Mouse (Mus musculus) gastrocnemius, postnatal 10 days (tissue): Measurements from ENCODE around the gene Zfp827. TPM values are rescaled to one million over a fixed set of nuclear protein-coding genes. Genes with fewer than 3 reads are reported as not detected.
A peak's percentile ranks its signal among the peaks of the same experiment; 100 is the strongest.

Experiments
- DNase-seq: peaks from one replicate; pipeline ENCODE4 v3.0.0; 2021; ENCODE audit warnings: mixed read lengths
- long read RNA-seq, 2 experiments: library from polyadenylated mRNA; stranded (forward); transcript quantifications; one replicate each; pipeline ENCODE4 v2.0.0; 2021
- total RNA-seq, 2 experiments: library from RNA; stranded (reverse); gene quantifications; 2 replicates each; pipeline ENCODE4 v1.2.3; 2021

Gene Zfp827
- 10 to 100 TPM; 10.2 to 14.8 TPM for total RNA-seq
- long read RNA-seq, experiment 1, partial matches to known transcripts = 0 of 4 reads
- long read RNA-seq, experiment 1, other reads (novel, unspliced or antisense) = 4 of 4 reads
- long read RNA-seq, experiment 2, partial matches to known transcripts = 1 of 7 reads
- long read RNA-seq, experiment 2, other reads (novel, unspliced or antisense) = 6 of 7 reads

DNA sequence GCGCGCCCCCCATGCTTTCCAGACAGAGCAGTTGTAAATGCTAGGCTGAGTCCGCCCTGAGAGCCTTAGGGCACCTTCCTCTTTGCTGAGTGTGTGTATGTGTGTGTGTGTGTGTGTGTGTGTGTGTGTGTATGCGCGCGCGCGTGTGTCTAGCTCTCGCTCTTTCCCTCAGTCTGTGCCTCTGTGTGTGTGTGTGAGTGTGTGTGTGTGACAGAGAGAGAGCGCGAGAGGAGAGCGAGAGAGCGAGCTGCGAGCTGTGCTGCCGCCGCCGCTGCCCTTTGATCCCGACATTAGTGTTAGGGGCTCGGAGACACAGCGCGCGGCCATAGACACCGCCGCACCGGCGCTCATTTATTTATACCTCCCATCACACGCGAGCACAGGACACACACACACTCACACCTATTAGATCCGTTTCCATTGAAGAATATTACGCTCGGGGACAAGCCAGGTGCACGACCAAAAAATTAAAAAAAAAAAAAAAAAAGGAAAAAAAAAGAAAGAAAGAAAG is at the start of gene Zfp827:
TSS of gene Zfp827 (plus strand) at position 461 of the 511 bp plus-strand sequence.
- peak; percentile 70 for DNase-seq

DNA sequence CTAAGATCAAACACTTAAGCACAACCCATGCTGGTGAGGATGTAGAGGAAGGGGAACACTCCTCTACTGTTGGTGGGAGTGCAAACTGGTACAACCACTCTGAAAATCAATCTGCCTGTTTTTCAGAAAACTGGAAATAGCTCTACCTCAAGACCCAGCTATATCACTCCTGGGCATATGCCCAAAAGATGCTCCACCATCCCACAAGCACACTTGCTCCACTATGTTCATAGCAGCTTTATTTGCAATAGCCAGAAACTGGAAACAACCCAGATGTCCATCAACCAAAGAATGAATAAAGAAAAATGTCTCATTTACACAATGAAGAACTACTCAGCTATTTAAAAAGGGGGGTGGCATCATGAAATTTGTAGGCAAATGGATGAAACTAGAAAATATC is 23.9 kb upstream of the Zfp827 start:
- DNase-seq = no peak

DNA sequence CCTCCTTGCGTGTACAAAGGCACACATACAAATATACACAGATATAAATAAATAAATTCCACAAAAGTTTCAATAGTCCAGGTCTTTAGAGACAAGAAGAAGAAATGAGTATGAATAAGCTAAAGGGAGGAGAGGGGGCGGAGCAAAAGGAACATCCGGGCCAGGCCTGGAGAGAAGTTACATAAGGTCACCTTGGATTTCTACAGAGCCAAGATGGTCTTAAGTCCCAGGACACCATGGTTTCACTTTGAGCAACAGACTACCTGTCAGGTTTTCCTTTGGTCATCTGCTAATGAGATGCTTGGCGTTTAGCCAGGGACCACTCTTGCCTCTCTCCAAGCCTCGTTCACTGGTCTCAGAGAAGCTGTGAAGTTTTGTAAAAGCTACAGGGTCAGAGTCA is 13.2 kb upstream of the Zfp827 start:
- no peak for DNase-seq

DNA sequence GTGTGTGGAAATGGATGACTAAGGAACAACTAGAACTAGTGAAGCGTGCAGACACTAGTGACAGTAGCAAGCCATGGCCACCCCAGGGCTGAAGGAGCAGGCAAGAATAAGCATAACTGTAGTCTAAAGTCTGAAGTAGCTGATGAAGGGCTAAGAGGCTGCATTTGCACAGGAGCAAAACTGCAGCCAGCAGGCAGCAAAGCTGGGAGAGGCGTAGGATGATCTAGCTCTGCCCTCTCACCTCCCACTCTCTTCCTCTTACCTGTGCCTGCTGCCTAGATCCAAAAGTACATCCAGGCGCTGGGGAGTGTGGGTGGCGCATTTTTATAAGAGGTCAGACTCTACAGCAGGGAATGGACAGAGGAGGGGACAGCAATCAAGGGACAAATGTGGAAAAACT is 12.2 kb upstream of the Zfp827 start:
- DNase-seq = no peak

DNA sequence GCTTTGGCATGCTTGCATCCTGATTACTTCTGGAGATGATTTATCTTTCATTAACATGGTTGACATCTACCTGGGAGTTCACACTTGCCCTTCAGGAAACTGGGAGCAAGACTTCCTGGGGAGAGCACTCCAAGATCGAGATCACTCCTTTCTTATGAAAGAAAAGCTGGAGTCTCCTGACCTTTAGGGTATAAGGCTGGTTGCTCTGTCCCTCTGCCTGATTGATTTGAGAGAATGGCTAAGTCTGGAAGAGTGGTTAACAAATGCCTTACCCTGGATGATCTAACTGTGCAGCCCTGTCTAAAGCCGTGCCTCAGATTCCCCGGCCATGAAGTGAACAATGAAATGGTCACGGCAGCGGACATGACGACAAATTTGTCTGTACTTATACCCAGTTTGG is 11.7 kb upstream of the Zfp827 start:
- DNase-seq = no peak

DNA sequence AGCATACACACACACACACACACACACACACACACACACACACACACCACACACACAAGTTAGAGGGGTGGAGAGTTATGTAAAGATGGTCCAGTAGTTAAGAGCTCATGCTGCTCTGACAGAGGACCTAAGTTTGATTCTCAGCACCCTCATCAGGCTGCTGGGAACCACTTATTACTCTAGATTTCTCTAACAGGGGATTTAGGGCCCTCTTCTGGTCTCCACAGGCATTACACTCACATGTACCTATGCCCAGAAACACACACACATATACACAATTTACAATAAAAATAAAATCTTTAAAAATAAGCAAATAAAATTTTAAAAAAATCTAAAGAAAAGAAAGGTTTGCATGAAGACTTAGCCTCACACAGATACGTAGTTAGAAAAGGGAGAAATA is 4.3 kb upstream of the Zfp827 start:
- no peak for DNase-seq

DNA sequence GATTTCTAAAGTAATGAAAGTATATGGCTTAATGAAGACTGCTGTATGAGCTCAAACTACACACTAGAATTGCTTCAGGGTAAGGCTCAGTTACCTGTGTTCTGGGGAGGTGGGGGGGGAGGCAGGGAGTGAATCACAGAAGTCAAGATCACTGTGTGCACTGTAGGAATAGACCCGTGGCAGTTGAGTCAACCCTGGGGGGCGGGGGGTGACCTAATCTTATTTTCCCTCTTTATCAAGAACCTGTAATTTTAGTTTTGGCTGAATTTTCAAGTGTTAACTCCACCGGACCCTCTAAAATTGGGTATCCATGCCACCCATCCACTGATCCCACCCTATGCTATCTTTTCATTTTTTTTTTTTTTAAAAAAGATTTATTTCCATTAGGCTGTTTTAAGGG is 918 bp upstream of the Zfp827 start:
- no peak for DNase-seq

DNA sequence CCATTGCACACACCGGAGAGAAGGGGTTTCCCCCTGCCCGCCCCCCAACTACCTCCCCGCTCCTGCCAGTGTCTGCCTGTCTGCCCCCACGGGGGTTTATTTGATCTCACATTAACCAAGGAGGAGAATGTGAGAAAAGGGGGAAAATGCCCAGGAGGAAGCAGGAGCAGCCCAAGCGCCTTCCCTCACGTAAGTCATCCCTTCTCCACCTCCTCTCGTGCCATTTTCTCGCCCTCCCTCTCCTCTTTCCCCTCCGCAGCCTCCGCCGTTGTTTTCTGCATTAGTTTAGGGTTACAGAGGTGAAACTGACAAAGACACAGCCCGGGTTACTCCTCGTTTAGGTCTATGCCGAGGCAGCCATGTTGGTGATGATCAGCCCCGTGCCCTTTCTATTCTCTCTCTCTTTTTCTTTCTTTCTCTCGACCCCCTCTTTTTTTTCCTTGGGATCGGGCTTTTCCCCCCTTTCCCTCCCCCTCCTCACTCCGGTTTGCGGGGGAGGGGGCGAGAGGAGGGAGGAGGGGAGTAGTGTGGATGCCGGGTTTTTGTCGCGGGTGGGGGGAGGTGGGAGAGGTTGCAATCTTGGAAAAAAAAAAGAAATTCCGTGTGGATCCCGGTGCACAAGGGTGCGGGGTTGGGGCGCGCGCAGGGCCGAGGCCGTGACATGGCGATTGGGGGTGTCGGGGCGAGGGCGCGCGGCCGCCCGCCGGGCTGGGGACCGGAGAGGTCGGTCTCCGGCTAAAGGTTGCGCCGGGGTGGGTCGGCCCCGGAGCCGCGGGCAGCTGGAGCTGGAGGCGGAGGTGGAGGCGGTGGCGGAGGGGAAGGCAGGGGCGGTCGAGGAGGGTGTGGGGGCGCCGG is 531 bp downstream of the Zfp827 start:
- DNase-seq = peak; percentile 19

DNA sequence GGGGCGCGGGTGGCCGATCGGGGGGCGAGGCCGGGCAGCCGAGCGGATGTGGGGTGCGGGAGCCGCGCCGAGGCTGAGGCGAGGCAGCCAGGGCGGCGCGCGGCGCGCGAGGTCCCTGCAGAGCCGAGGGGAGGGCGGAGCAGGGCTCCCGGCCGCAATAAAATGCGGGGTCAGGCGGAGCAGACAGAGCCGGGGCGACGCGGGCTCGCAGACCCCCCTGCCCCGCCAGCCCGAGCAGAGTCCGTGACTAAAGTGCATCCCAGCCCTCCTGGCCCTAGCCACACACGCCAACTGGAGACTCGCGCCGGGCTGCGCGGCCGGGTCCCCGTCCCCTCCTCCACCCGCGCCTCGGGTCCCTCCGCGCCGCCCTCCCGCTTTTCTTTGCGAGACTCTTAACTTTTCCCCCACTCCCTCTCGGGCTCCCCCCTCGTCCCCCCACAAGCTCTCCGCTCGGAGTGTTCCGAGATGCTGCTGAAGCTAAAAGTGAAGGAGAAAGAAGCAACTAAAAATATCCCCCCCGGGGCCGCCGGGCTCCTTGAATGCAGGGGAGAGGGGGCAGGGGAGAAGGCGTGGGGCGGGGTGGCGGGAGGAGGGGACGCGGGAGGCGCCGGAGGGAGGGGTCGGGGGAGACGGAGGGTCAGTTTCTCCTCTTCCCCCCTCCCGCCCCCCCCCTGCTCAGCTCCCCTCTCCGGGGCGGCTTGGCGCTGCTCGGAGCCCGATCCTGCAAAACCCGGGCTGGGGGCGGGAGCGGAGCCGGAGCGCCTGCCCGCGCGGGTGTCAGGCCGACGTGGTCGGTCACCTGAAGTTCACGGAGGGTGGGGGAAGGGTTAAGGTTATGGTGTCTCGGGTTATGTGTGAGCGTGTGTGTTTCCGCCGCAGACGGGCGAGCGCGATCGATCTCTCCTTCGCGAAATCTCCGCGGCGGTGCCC is 1.4 kb downstream of the Zfp827 start:
- peak; percentile 78 for DNase-seq

DNA sequence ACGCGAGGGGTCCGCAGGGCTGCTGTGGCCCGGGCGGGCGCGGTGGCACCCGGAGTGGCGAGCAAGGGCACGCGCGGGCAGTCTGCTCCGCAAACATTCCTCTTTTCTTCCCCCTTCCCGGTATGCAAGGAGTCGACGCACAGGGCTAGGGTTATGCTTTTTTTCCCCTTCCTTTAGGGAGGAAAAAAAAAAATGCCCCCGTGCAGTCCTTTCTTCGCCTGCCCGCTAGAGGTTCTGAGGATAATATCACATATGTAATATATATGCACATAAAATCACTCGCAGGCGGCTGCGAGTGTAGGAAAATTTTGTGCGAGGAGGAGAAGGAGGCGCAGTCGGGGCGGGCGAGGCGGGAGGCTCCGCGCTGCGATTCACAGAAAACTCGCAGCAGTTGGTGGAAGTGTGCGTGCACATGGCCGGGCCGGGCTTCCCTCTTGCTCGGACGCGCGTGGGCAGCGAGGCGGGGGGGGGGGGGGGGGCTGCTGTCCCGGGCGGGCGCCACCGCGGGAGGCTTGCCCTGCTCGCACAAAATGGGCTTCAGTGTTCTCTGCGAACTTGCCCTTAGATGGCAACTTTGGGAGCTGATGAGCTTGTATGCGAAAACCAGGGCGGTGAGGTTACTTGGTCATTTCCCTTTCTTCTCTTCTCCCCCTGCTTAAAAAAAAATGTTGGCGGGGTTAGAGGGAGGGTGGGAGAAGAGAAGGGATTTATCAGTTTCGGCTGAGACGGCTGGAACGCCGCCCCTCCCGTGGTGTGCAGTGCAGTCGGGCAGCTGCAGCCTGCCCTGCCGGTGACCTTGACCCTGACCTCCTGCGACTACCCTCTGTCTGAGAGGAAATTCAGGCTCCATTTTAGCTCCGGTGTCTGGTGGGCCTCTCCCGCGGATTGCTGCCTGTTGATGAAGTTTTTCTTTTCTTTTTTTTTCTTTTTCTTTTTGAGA is 2.4 kb downstream of the Zfp827 start:
- DNase-seq = peak; percentile 52

DNA sequence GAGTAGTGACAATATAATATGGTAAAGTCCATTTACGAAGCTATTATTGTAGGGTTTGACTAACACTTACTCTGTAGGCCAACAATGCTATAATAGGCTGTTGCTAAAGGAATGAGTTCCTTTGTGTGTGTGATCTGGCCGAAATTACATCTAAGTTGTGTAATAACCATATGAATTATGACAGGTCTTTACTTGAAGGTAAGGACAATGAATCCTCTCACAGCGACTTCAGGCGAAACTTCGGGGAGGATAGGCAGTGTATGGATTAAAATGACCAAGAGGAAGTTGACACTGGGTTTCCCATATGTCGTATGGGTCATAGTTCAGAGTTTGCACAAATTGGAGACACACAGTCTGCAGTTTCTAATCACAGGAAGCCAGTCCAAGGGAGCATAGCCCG is 9.3 kb downstream of the Zfp827 start:
- no peak for DNase-seq

DNA sequence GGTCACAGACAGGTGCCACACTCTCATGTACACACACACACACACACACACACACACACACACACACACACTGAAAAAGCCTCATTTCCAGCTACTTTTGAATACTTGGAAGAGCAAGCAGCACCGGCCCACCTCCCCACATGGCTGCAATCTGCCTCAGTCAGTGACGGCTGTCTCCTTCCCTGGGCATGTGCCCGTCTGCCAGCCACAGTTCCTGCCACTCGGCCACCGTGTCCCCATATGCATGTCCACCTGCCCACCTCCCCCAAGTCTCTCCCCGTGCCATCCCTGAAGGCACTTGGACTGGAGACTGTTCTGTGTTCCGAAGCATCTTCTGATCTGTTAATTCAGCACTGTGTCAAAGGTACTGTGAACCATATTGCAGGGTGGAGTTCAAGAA is 9.8 kb downstream of the Zfp827 start:
- no peak for DNase-seq

DNA sequence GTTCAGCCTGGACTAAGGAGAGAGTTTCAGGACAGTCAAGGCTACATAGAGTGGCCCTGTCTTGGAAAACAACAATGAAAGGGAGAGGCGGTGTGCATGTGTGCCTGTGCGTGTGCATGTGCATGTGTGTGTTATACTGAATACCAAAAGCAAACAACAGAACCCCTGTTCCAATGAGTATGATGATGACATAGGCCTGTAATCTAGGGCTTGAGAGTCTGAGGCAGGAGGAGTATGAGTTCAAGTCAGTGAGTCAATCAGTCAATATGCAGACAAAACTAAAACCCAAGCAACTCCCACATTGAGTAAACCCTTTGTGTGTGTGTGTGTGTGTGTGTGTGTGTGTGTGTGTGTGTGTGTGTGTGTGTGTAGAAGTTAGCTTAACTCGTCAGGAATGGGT is 13.2 kb downstream of the Zfp827 start:
- no peak for DNase-seq

DNA sequence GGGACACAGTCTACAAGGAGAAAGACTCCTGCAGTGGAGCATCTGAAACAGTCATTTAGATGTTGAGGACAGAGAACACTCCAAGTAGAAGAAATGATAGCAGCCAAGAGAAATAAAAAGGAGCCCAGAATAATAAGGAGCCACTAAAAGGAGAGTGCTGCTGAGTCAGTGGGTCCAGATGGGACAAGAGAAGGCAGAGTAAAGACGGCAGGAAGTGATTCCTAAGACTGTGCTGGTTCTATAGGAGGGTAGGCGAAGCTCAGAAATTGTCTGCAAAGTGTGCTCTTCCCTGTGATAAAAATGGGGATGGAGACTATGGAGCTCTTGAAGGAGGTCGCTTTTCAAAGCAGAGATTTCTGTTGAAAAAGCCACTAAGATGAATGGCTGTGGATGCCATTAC is 14.0 kb downstream of the Zfp827 start:
- DNase-seq = no peak

DNA sequence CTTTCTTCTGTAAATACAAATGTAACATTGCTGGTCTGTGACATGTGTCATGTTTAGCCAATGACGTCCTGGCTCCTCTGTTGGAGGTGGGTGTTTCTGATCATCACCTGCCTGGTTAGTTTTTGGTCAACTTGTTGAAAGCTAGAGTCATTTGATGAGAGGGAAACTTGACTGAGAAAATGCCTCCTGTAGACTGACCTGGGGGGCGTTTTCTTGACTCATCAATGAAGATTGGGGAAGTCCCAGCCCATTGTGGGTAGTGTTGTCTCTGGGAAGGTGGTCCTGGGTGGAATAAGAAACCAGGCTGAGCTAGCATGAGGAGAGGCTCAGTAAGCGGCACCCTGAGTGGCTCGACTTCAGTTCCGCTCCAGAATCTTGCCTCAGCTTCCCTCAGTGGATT is 16.4 kb downstream of the Zfp827 start:
- DNase-seq = no peak

DNA sequence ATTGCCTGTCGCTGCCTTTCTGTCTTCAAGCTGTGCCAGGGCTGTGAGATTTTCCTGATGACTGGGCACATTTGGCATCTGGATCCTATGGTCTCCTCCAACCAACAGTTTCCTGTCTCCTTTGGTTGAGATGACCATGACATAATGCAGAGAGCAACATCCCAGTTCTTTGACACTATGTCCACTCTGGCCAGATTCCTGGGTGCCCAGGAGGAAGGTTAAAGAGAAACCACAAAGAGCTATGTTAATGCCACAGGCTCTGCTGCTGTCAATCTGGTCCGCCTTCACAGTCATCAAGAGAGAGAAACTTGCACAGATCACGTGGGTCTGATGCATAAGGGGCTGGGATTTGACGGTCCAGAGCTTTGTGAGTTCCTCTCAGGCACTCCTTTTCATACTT is 18.4 kb downstream of the Zfp827 start:
- no peak for DNase-seq

DNA sequence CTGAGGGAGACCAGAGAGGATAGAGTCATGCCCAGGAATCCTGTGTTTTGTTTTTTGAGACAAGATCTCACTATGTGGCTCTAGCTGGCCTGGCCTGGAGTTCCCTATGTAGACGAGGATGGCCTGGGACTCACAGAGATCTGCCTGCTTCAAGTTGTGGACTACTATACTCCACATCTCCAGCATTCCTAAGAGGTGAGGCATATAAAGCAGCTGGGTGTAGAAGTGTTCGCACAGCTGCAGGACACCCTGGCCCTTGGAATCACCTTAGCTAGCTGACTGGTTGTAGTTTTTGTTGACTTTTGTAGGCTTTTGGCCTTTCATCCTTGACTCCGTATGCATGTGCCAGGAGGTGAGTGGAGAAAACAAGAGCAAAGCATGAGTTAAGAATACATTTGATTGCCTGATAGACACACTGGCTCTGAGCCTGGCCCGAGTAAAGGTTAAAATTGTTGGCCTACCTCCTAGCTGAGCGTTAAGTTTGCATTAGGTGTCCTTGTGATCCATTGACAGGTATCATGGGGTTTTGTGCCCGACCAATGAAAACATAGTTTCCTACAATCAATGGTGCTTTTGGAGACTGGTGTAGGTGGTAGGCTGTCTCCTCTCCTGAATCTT is 20.3 kb downstream of the Zfp827 start:
- DNase-seq = no peak

DNA sequence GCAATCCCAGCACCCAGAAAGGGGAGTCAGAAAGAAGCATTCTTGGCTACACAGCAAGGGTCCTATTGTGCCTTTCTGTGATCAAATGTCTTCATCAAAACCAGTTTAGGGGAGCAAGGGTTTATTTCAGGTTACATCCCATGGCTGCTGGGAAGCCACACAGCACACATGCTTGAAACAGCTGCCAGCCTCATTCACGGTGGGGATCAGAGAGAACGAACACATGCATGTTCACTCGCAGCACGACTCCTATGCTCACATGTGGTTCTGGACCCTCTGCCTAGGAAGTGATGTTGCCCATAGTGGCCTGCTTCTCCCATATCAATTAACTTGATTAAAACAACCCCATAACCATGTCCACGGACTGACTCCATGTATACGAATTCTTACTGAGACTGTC is 26.0 kb downstream of the Zfp827 start:
- DNase-seq = no peak

DNA sequence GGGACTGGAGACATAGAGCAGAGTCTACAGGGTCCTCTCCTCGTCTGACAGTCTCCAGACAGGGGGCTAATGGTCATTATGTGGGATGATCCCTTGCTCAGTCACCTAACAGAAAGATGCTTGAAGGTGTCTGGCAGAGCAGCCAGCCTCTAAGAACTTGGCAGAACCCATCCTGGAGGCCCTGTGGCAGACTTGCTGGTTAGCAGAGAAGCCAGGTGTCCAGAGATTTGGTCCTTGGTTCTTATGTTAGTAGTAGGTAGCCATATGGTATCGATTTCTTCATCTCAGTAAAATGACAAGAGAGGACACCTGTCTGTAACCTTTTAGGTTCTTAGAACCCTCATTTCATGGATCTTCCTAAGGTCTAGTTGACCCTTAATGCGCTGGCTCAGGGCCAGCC is 28.9 kb downstream of the Zfp827 start:
- DNase-seq = no peak

DNA sequence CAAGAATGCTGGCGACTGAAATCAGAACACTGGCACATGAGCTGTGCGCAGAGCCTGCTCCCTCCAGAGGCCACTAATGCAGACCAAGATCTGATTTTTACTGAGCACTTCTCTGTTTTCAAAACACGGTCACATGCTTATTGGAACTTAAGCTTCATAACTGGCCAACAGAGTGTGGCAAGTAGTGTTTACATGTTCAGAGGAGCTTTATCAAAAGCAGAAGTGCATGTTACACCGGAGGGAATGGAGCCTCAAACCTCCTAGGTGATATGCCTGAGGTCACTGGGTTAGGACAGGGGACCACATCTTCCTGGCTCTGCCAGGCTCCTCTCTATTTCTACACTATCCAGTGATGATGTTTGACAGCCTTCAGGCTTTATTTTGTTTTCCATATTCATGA is 31.1 kb downstream of the Zfp827 start:
- DNase-seq = no peak

DNA sequence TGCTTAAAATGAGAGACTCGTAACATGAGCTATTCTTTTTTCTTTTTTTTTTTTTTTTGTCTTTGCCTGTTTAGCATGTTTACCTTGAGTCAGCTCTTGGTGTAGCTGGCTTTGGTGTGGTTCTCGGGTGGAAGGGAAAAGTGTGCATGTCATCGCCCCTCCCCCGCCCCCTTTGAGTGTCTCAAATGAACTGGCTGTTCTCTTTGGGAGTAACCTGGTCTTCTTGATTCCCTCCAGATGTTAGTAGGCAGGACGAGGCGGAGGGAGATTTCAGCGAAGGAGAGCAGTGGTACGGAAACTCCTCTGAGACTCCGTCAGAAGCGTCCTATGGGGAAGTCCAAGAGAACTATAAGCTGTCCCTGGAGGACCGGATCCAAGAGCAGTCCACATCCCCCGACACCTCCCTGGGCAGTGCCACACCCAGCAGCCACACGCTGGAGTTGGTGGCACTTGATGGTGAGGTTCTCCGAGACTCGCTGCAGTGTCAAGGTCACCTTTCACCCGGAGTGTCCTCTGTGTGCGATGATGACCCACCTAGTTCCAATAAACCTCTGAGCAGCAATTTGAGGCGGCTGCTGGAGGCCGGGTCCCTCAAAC is 31.9 kb downstream of the Zfp827 start:
- no peak for DNase-seq
